Mouse (Mus musculus): ENCODE measurements at regions not wholly inside any gene's neighbourhood (a gene's known extent, or its start where the extent isn't known, plus 50 kb on each side); places are given as distances from the start of the nearest gene placed in this dataset.
A peak's percentile ranks its signal among the peaks of the same experiment; 100 is the strongest.

DNA sequence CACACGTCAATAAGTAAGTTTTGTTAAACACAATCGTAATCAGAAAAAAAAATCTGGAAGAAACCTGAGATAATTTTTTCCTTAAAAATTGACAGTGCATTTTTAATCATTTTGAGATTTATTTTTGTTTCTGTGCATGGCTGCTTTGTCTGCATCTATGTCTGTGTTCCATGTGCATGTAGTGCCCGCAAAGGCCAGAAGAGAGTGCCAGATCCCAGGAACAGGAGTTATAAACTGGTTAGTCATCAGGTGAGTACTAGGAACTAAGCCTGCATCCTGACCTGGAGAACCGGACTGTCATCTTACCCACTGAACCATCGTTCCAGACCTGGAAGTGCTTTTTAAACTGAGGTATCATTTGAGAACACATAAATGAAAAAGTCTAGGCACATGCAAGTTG lies 514.9 kb downstream of the Nyap2 start:
- in situ Hi-C loops (cut with MboI; ENCODE audit: low sequenced_read_pairs in 2 of 2, unreplicated experiment in 2 of 2), result no loop called here
- no peaks in the 10 kb centered on the region for H3K36me3 ChIP-seq (ENCODE audit: control insufficient read depth, insufficient read depth, low read length, poor library complexity, severe bottlenecking)
- TF ChIP-seq ZC3H11A (IDR thresholded peaks at IDR 0.05; ENCODE audit: borderline replicate concordance, low read depth, low read length), result peak; percentile 51; the same call in 1 of the 2 replicates
- no peak for TF ChIP-seq ZNF384 (IDR thresholded peaks at IDR 0.05; ENCODE audit: low read depth, low read length)
- no peak for DNase-seq (ENCODE audit: low read depth, low spot score)
- H3K4me3 ChIP-seq (ENCODE audit: insufficient read depth in 1 of 2, low read depth in 1 of 2, low read length in 2 of 2, poor library complexity in 1 of 2, severe bottlenecking in 1 of 2), result no peak overlapping the region
- no peaks in the 10 kb centered on the region for H3K9me3 ChIP-seq (ENCODE audit: control insufficient read depth, insufficient read depth, low read depth, low read length)
- H3K9ac ChIP-seq (ENCODE audit: insufficient read depth, low read depth, low read length, poor library complexity, severe bottlenecking), result no peak overlapping the region
- no peaks in the 10 kb centered on the region for H3K4me1 ChIP-seq (ENCODE audit: control insufficient read depth in 2 of 2, insufficient read depth in 2 of 2, low read length in 2 of 2, poor library complexity in 1 of 2)
- H3K27ac ChIP-seq (ENCODE audit: insufficient read depth, low read depth, low read length, poor library complexity, severe bottlenecking), result no peak overlapping the region

DNA sequence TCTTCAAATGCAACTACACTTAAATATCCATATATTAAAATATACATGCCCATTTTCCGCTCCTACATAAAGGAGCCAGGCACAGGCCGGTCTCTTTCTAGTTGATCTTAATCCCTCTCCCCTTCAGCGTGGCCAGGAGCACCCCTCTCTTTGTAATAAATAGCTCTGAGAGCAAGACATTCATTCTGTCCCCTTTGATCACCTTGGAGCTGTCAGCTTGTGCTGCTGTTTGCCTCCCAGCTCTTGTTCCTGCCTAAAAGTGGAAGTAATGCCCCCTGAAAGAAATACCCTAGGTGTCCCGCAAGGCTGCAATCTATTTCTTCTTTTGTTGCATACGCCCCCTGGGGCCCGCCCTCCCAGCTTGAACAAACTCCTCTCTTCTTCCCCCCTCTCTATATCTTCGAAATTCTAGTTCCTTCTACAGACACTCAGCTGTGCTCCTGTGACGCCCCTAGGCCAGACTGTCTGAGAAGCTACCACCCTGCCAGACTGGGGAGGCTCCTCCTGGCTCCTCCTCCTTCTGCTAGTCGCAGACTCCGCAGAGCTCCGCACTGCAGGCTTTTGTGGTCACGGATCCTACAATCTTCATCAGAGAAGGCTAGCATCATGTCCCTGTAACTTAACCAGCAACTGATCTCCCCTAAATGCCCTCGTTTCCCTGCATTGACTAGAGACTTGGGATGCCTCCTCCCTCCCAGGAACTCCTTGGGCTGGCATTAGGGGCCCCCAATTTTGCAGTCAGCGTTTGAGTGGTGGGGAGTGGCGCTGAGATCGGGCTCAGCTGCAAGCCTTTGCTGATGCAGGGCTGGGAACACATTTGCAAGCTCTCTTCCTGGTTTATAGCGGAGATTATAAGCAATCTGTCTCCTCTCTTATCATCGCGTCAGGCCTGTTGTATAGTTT lies 516.8 kb downstream of the Nyap2 start:
- Histone ChIP-seq H3K36me3 (ENCODE audit: control insufficient read depth, insufficient read depth, low read length, poor library complexity, severe bottlenecking) (no peaks in the 10 kb centered on the region), H3K4me3 (ENCODE audit: insufficient read depth in 1 of 2, low read depth in 1 of 2, low read length in 2 of 2, poor library complexity in 1 of 2, severe bottlenecking in 1 of 2) (no peak overlapping the region; a peak in 1 of 4 replicates), H3K27ac (ENCODE audit: insufficient read depth, low read depth, low read length, poor library complexity, severe bottlenecking) (no peak overlapping the region), H3K9me3 (ENCODE audit: control insufficient read depth, insufficient read depth, low read depth, low read length) (no peaks in the 10 kb centered on the region), H3K9ac (ENCODE audit: insufficient read depth, low read depth, low read length, poor library complexity, severe bottlenecking) (no peak overlapping the region), H3K4me1 (ENCODE audit: control insufficient read depth in 2 of 2, insufficient read depth in 2 of 2, low read length in 2 of 2, poor library complexity in 1 of 2) (no peaks in the 10 kb centered on the region)
- no peak for DNase-seq (ENCODE audit: low read depth, low spot score)
- in situ Hi-C loops (cut with MboI; ENCODE audit: low sequenced_read_pairs in 2 of 2, unreplicated experiment in 2 of 2), result no loop called here
- TF ChIP-seq HCFC1 (IDR thresholded peaks at IDR 0.05; ENCODE audit: borderline replicate concordance, insufficient read depth, low read length) (no peak), ZC3H11A (IDR thresholded peaks at IDR 0.05; ENCODE audit: borderline replicate concordance, low read depth, low read length) (no peak), CHD2 (IDR thresholded peaks at IDR 0.05; ENCODE audit: low read depth, low read length) (no peak), ZNF384 (IDR thresholded peaks at IDR 0.05; ENCODE audit: low read depth, low read length) (no peak), MAFK (IDR thresholded peaks at IDR 0.05; ENCODE audit: insufficient read depth, low read depth, low read length) (no peak)

GRCm38 (mm10) chr1:81594183-81594515 lies 517.4 kb downstream of the Nyap2 start:
- H3K4me1 ChIP-seq (ENCODE audit: control insufficient read depth in 2 of 2, insufficient read depth in 2 of 2, low read length in 2 of 2, poor library complexity in 1 of 2), result no peaks in the 10 kb centered on the region
- no peaks in the 10 kb centered on the region for H3K36me3 ChIP-seq (ENCODE audit: control insufficient read depth, insufficient read depth, low read length, poor library complexity, severe bottlenecking)
- TF ChIP-seq HCFC1 (IDR thresholded peaks at IDR 0.05; ENCODE audit: borderline replicate concordance, insufficient read depth, low read length) (no peak), ZNF384 (IDR thresholded peaks at IDR 0.05; ENCODE audit: low read depth, low read length) (no peak), ZC3H11A (IDR thresholded peaks at IDR 0.05; ENCODE audit: borderline replicate concordance, low read depth, low read length) (no peak), MAFK (IDR thresholded peaks at IDR 0.05; ENCODE audit: insufficient read depth, low read depth, low read length) (no peak), CHD2 (IDR thresholded peaks at IDR 0.05; ENCODE audit: low read depth, low read length) (no peak)
- DNase-seq (ENCODE audit: low read depth, low spot score), result no peak
- in situ Hi-C loops (cut with MboI; ENCODE audit: low sequenced_read_pairs in 2 of 2, unreplicated experiment in 2 of 2), result no loop called here
- no peak overlapping the region for H3K9ac ChIP-seq (ENCODE audit: insufficient read depth, low read depth, low read length, poor library complexity, severe bottlenecking)
- H3K9me3 ChIP-seq (ENCODE audit: control insufficient read depth, insufficient read depth, low read depth, low read length), result no peaks in the 10 kb centered on the region
- no peak overlapping the region for H3K4me3 ChIP-seq (ENCODE audit: insufficient read depth in 1 of 2, low read depth in 1 of 2, low read length in 2 of 2, poor library complexity in 1 of 2, severe bottlenecking in 1 of 2)
- no peak overlapping the region for H3K27ac ChIP-seq (ENCODE audit: insufficient read depth, low read depth, low read length, poor library complexity, severe bottlenecking)

DNA sequence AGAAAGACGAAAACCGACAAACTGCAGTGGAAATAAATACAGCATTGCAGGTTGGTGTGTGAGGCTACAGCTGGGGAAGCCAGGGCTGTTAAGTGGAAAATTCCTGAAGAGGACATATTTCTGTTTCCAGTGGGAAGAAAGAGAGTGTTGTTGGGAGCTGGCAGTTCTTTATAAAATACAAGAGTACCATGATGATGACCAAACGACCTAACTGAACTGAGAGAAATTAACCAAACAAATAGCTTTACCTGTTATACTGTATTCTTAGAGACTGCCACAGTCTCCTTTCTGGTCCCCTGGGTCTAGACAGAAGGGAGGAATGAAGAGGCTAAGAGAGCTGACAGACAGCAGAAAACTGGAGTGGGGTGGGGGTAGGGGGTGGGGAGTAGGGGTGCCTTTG lies 517.9 kb downstream of the Nyap2 start:
- no peak overlapping the region for H3K9ac ChIP-seq (ENCODE audit: insufficient read depth, low read depth, low read length, poor library complexity, severe bottlenecking)
- DNase-seq (ENCODE audit: low read depth, low spot score), result no peak
- no peaks in the 10 kb centered on the region for H3K4me1 ChIP-seq (ENCODE audit: control insufficient read depth in 2 of 2, insufficient read depth in 2 of 2, low read length in 2 of 2, poor library complexity in 1 of 2)
- H3K27ac ChIP-seq (ENCODE audit: insufficient read depth, low read depth, low read length, poor library complexity, severe bottlenecking), result no peak overlapping the region
- no peak overlapping the region for H3K4me3 ChIP-seq (ENCODE audit: insufficient read depth in 1 of 2, low read depth in 1 of 2, low read length in 2 of 2, poor library complexity in 1 of 2, severe bottlenecking in 1 of 2)
- no peak for TF ChIP-seq ZC3H11A (IDR thresholded peaks at IDR 0.05; ENCODE audit: borderline replicate concordance, low read depth, low read length)
- TF ChIP-seq HCFC1 (IDR thresholded peaks at IDR 0.05; ENCODE audit: borderline replicate concordance, insufficient read depth, low read length), result no peak
- no peak for TF ChIP-seq MAFK (IDR thresholded peaks at IDR 0.05; ENCODE audit: insufficient read depth, low read depth, low read length)
- no peak for TF ChIP-seq CHD2 (IDR thresholded peaks at IDR 0.05; ENCODE audit: low read depth, low read length)
- no peak for TF ChIP-seq ZNF384 (IDR thresholded peaks at IDR 0.05; ENCODE audit: low read depth, low read length)
- in situ Hi-C loops (cut with MboI; ENCODE audit: low sequenced_read_pairs in 2 of 2, unreplicated experiment in 2 of 2), result no loop called here
- no peaks in the 10 kb centered on the region for H3K36me3 ChIP-seq (ENCODE audit: control insufficient read depth, insufficient read depth, low read length, poor library complexity, severe bottlenecking)
- H3K9me3 ChIP-seq (ENCODE audit: control insufficient read depth, insufficient read depth, low read depth, low read length), result no peaks in the 10 kb centered on the region
